Mouse (Mus musculus): ENCODE data around the gene Sh2d4b.

- TF ChIP-seq POLR2A (IDR thresholded peaks at IDR 0.05; ENCODE audit: control insufficient read depth, extremely low read depth, insufficient read depth, low read length, poor library complexity) (no peak), CTCF (IDR thresholded peaks at IDR 0.05; ENCODE audit: borderline replicate concordance, control insufficient read depth, extremely low read depth, insufficient read depth, low read length, poor library complexity) (no peak)
These were observed 7.3 kb downstream of the Sh2d4b start for GRCm38 (mm10) chr14:40885752-40886151.
